Mouse (Mus musculus) heart, adult 2 months (tissue): ENCODE results near the gene Bivm. TPM values are rescaled to one million over a fixed set of nuclear protein-coding genes. Genes with fewer than 3 reads are reported as not detected.

Experiments used
- DNase-seq, 2 experiments: peaks; one replicate each; pipeline ENCODE4 v3.0.0; 2021
- H3K27ac ChIP-seq: fragments of 200-600 bp; 2 replicates; pipeline ENCODE4 v1.8.1; 2022
- H3K27me3 ChIP-seq: fragments of 200-500 bp; 2 replicates; pipeline ENCODE4 v1.6.1; 2012; ENCODE audit warnings: mild to moderate bottlenecking, low read length, inconsistent platforms, mixed read lengths; ENCODE audit not compliant: control insufficient read depth, insufficient read depth
- H3K36me3 ChIP-seq: fragments of 200-500 bp; 2 replicates; pipeline ENCODE4 v1.6.1; 2012; ENCODE audit warnings: low read length, inconsistent platforms; ENCODE audit not compliant: control insufficient read depth, insufficient read depth
- H3K4me1 ChIP-seq: fragments of 200-500 bp; 2 replicates; pipeline ENCODE4 v1.6.1; 2011; ENCODE audit warnings: low read length; ENCODE audit not compliant: control insufficient read depth, insufficient read depth
- H3K4me3 ChIP-seq: fragments of 200-600 bp; 2 replicates; pipeline ENCODE4 v1.8.1; 2022
- H3K79me2 ChIP-seq: fragments of 200-500 bp; replicated peaks from 2 replicates; pipeline ENCODE4 v1.6.1; 2012; ENCODE audit warnings: mild to moderate bottlenecking, inconsistent platforms, low read length, moderate library complexity, mixed read lengths; ENCODE audit not compliant: control insufficient read depth, insufficient read depth
- H3K9ac ChIP-seq: fragments of 200-500 bp; 2 replicates; pipeline ENCODE4 v1.6.1; 2012; ENCODE audit warnings: low read depth, mild to moderate bottlenecking, control low read depth, inconsistent platforms, low read length, mixed read lengths
- CTCF ChIP-seq: fragments of 200-600 bp; IDR thresholded peaks from 2 replicates; pipeline ENCODE4 v1.8.1; 2022; ENCODE audit warnings: antibody characterized with exemption, mild to moderate bottlenecking, moderate library complexity
- EP300 ChIP-seq: fragments of 200-500 bp; IDR thresholded peaks from 2 replicates; pipeline ENCODE4 v1.6.1; 2011; ENCODE audit warnings: low read depth, low read length, control low read depth; ENCODE audit not compliant: insufficient read depth
- POLR2A ChIP-seq: fragments of 200-500 bp; IDR thresholded peaks from 2 replicates; pipeline ENCODE4 v1.6.1; 2011; ENCODE audit warnings: mild to moderate bottlenecking, low read depth, low read length, control low read depth; ENCODE audit not compliant: insufficient read depth
- WGBS: fragments of 180-500 bp; shearing (Covaris S2); methylation state at CpG from one replicate; pipeline ENCODE4 v1.1.7; 2018; 5-methylcytosine and 5-hydroxymethylcytosine counted together
- intact Hi-C: fragments of 180-260 bp; cut with DNase I; formaldehyde crosslinking; loops from one replicate; pipeline ENCODE4 v1.15.1; 2025
- polyA plus RNA-seq: library from polyadenylated mRNA; depleted of rRNA; stranded (reverse); fragments of >200 nt; gene quantifications from 2 replicates; pipeline ENCODE4 v1.2.3, GENCODE M21; 2012
- total RNA-seq, 2 experiments: library from RNA; stranded (reverse); gene quantifications; 2 replicates each; pipeline ENCODE4 v1.2.3; 2021

The Bivm gene
- total and polyA plus RNA-seq, 3 experiments: 4.6 to 12.4 (median 11.5) TPM

DNA sequence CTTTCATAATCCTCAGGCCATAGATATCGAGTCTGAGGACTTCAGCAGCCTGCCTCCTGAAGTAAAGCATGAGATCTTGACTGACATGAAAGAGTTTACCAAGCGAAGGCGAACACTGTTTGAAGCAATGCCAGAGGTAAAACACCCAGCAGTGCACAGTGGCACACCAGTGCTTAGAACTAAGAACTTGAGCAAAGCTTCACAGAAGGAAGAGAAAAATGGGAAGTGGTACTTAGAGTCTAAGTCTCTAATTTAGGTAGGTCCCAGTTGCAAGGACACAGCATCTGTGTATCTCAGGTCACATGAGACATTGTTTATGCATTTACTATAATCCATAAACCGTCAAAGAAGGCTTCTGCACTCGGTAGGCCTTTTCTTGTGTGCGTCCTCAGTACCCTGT lies 43.1 kb downstream of the Bivm start:
- Histone ChIP-seq H3K27ac (no peak overlapping the region), H3K79me2 (no peaks in the 10 kb centered on the region), H3K4me3 (no peak overlapping the region), H3K9ac (no peak overlapping the region), H3K27me3 (no peaks in the 10 kb centered on the region), H3K36me3 (peaks cover 9% of the 10 kb centered on the region), H3K4me1 (no peaks in the 10 kb centered on the region)
- intact Hi-C loops: no loop called here
- TF ChIP-seq CTCF (no peak), EP300 (no peak), POLR2A (no peak)
- 90% methylated on average over 6 of the region's 6 CpGs for WGBS
- no peak for DNase-seq

DNA sequence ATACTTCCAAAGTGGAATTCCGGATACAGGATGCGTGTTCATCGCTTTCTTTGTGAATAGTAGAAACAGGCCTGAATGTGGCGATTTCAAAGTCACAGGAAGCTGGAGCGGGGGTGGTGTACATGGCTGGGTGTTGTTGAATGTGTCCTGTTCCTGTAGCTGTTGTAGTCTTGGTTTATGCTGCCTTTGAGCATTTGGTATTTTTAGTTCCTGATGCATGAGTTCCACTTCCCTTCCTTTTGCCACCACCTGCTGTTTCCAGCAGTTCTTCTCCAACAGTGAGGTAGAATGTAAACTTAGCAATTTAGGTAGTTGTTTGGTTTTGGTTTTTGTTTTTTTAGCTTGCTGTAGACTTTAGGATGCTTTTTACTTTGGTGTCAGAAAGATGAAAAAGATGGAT lies 43.6 kb downstream of the Bivm start:
- Histone ChIP-seq H3K9ac (no peak overlapping the region), H3K4me1 (no peaks in the 10 kb centered on the region), H3K79me2 (no peaks in the 10 kb centered on the region), H3K27me3 (no peaks in the 10 kb centered on the region), H3K4me3 (no peak overlapping the region), H3K36me3 (peaks cover 9% of the 10 kb centered on the region), H3K27ac (no peak overlapping the region)
- intact Hi-C loops: no loop called here
- no peak for DNase-seq
- TF ChIP-seq EP300 (no peak), CTCF (no peak), POLR2A (no peak)
- WGBS: 71% methylated on average over 5 of the region's 5 CpGs

- 93% methylated on average over 3 of the region's 3 CpGs for WGBS
Measured at GRCm38 (mm10) chr1:44167859-44168383, 49.2 kb downstream of the Bivm start.

GRCm38 (mm10) chr1:44172656-44173055 lies 53.9 kb downstream of the Bivm start:
- DNase-seq: no peak
- Histone ChIP-seq H3K27ac (no peak overlapping the region), H3K79me2 (no peaks in the 10 kb centered on the region), H3K9ac (no peak overlapping the region), H3K4me1 (no peaks in the 10 kb centered on the region), H3K36me3 (no peaks in the 10 kb centered on the region; the same call in none of the 2 replicates), H3K4me3 (no peak overlapping the region), H3K27me3 (no peaks in the 10 kb centered on the region)
- intact Hi-C loops: no loop called here
- TF ChIP-seq POLR2A (no peak), EP300 (no peak), CTCF (no peak)
- 96% methylated on average over 4 of the region's 4 CpGs for WGBS

More at GRCm38 (mm10) chr1:44167859-44168383, 49.2 kb downstream of the Bivm start:
- H3K27ac ChIP-seq: no peak overlapping the region
- no peak for TF ChIP-seq EP300
- TF ChIP-seq CTCF: peak; percentile 38
- H3K9ac ChIP-seq: no peak overlapping the region
- H3K4me1 ChIP-seq: no peaks in the 10 kb centered on the region
- no peaks in the 10 kb centered on the region for H3K27me3 ChIP-seq
- H3K4me3 ChIP-seq: no peak overlapping the region
- DNase-seq: no peak
- no peaks in the 10 kb centered on the region for H3K79me2 ChIP-seq
- intact Hi-C loops: no loop called here
- H3K36me3 ChIP-seq: no peaks in the 10 kb centered on the region; the same call in 1 of the 2 replicates

DNA sequence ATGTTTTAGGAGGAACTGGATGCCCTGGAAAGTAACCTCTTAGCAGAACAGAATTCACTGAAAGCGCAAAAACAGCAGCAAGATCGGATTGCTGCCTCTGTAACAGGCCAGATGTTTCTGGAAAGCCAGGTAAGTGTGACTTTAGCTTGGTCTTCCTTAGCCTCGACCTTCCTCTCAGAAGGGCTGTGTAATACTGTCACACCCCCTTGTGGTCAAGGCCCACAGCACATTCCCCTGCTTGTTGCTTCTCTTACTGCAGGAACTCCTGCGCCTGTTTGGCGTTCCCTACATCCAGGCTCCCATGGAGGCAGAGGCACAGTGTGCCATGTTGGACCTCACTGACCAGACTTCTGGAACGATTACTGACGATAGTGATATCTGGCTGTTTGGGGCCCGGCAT lies 55.1 kb downstream of the Bivm start:
- 82% methylated on average over 8 of the region's 8 CpGs for WGBS
- Histone ChIP-seq H3K9ac (no peak overlapping the region), H3K4me3 (no peak overlapping the region), H3K36me3 (no peaks in the 10 kb centered on the region; the same call in none of the 2 replicates), H3K4me1 (no peaks in the 10 kb centered on the region), H3K27me3 (no peaks in the 10 kb centered on the region), H3K79me2 (no peaks in the 10 kb centered on the region), H3K27ac (no peak overlapping the region)
- DNase-seq: no peak
- intact Hi-C loops: no loop called here
- TF ChIP-seq POLR2A (no peak), CTCF (peak; percentile 25; the same call in 1 of the 2 replicates)

DNA sequence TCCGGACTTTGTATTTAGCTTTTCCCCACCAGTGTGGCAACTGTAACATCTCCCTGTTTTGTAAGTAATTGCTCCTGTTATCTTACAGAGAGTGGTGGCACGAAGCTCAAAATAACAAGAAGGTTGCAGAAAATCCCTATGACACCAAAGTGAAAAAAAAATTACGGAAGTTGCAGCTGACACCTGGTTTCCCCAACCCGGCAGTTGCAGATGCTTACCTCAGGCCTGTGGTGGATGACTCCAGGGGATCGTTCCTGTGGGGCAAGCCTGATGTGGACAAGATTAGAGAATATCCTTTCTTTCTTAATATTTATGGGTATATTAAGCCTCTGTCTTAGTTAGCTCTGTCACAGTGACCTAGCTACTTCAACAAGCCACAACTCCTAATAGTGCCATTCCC lies 59.3 kb downstream of the Bivm start:
- Histone ChIP-seq H3K36me3 (no peaks in the 10 kb centered on the region; the same call in none of the 2 replicates), H3K4me3 (no peak overlapping the region), H3K4me1 (no peaks in the 10 kb centered on the region), H3K27ac (no peak overlapping the region), H3K79me2 (no peaks in the 10 kb centered on the region), H3K9ac (no peak overlapping the region), H3K27me3 (no peaks in the 10 kb centered on the region)
- TF ChIP-seq POLR2A: no peak
- TF ChIP-seq CTCF: no peak
- no peak for TF ChIP-seq EP300
- WGBS: 97% methylated on average over 5 of the region's 5 CpGs
- intact Hi-C loops: no loop called here
- DNase-seq: no peak
